Mouse (Mus musculus) adrenal gland, adult 18-20 months (tissue): Measurements from ENCODE around the gene Itln1. TPM values are rescaled to one million over a fixed set of nuclear protein-coding genes. Genes with fewer than 3 reads are reported as not detected.
"Not testable (repeated sequence)": the region's sequence is repeated elsewhere in the genome, so short reads cannot be mapped to it uniquely, and the experiment has no call there.

Experiments
- DNase-seq, 2 experiments: peaks; one replicate each; pipeline ENCODE4 v3.0.0; 2021 to 2022; ENCODE audit warnings: low spot score in 2 of 2
- total RNA-seq, 2 experiments: library from RNA; stranded (reverse); gene quantifications; 1 replicate in 1 of 2; 2 replicates in 1 of 2; pipeline ENCODE4 v1.2.3; 2021

The Itln1 gene
- total RNA-seq, 2 experiments from 2014 or later: not detected

- DNase-seq: no peak
Observed at GRCm38 (mm10) chr1:171513760-171514159, 21.3 kb downstream of the Itln1 start.

GRCm38 (mm10) chr1:171513234-171513633 is 21.9 kb downstream of the Itln1 start:
- no peak for DNase-seq

- no peak for DNase-seq
Observed at GRCm38 (mm10) chr1:171504586-171504985, 30.5 kb downstream of the Itln1 start.

- peak; percentile 70 to 75 for DNase-seq
Observed at GRCm38 (mm10) chr1:171503592-171504291, 31.4 kb downstream of the Itln1 start.

GRCm38 (mm10) chr1:171503250-171503591 is 31.9 kb downstream of the Itln1 start, which contains the start of gene Alyref2:
Alyref2 (plus strand) TSS chr1:171503478.
- peak; percentile 91 to 92 for DNase-seq

GRCm38 (mm10) chr1:171502388-171503249 is 32.5 kb downstream of the Itln1 start:
- no peak for DNase-seq

GRCm38 (mm10) chr1:171501636-171502080 is 33.4 kb downstream of the Itln1 start:
- DNase-seq: no peak

GRCm38 (mm10) chr1:171501016-171501610 is 34.0 kb downstream of the Itln1 start:
- no peak for DNase-seq

- DNase-seq: no peak
Observed at GRCm38 (mm10) chr1:171499856-171500255, 35.2 kb downstream of the Itln1 start.

- DNase-seq: no peak
Observed at GRCm38 (mm10) chr1:171495371-171495770, 39.7 kb downstream of the Itln1 start.

- DNase-seq: no peak
Observed at GRCm38 (mm10) chr1:171494241-171494640, 40.9 kb downstream of the Itln1 start.

GRCm38 (mm10) chr1:171478968-171479367 is 56.1 kb downstream of the Itln1 start:
- peak; percentile 67 to 77 for DNase-seq

- peak in 1 of 2 experiments; percentile 15 for DNase-seq
Observed at GRCm38 (mm10) chr1:171477758-171478545, 57.1 kb downstream of the Itln1 start.

- no peak for DNase-seq
Observed at GRCm38 (mm10) chr1:171477123-171477522, 58.0 kb downstream of the Itln1 start.

- no peak for DNase-seq
Observed at GRCm38 (mm10) chr1:171473920-171474640, 61.0 kb downstream of the Itln1 start.

- no peak for DNase-seq
Observed at GRCm38 (mm10) chr1:171473506-171473905, 61.6 kb downstream of the Itln1 start.

- not testable (repeated sequence) for DNase-seq
Observed at GRCm38 (mm10) chr1:171471941-171472340, 63.2 kb downstream of the Itln1 start.

GRCm38 (mm10) chr1:171471452-171471851 is 63.6 kb downstream of the Itln1 start:
- no peak for DNase-seq

GRCm38 (mm10) chr1:171470896-171471295 is 64.2 kb downstream of the Itln1 start:
- peak in 1 of 2 experiments; percentile 26 for DNase-seq

GRCm38 (mm10) chr1:171470371-171470871 is 64.7 kb downstream of the Itln1 start:
- peak; percentile 62 to 66 for DNase-seq
